Mouse (Mus musculus) left cerebral cortex, postnatal 14 days (tissue): ENCODE results near the gene Sdhc. TPM values are rescaled to one million over a fixed set of nuclear protein-coding genes. Genes with fewer than 3 reads are reported as not detected.
"Not testable (repeated sequence)": the region's sequence is repeated elsewhere in the genome, so short reads cannot be mapped to it uniquely, and the experiment has no call there.

ENCODE experiments used
- DNase-seq, 2 experiments: peaks; one replicate each; pipeline ENCODE4 v3.0.0; 2021 to 2022; ENCODE audit warnings: low spot score in 2 of 2, mixed read lengths in 1 of 2
- intact Hi-C: fragments of 180-260 bp; cut with DNase I; formaldehyde crosslinking; loops from one replicate; pipeline ENCODE4 v1.15.1; 2025
- total RNA-seq, 2 experiments: library from RNA; stranded (reverse); gene quantifications; 2 replicates each; pipeline ENCODE4 v1.2.3; 2021

Gene Sdhc
- total RNA-seq, 2 experiments from 2014 or later, result 211 to 216 TPM

DNA sequence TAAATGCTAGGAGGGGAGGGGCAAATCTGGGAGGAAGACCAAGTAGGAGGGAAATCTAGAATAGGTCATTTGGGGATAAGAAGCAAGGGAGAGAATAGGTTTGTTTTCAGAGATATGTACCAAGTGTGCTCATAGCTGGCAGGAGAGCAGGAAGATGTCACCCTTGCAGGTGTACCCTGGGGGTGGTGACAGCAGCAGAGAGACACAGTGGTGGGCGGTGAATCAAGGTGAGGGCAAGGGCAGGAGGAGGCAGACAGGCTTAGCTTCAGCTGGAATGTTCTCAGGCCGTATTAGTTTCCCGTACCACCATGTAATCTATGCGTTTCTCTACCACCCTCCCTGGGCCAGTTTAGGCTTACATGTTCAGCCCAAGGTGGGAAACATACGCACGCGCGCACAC lies 22.4 kb upstream of the Sdhc start:
- intact Hi-C loops, result no loop called here

DNA sequence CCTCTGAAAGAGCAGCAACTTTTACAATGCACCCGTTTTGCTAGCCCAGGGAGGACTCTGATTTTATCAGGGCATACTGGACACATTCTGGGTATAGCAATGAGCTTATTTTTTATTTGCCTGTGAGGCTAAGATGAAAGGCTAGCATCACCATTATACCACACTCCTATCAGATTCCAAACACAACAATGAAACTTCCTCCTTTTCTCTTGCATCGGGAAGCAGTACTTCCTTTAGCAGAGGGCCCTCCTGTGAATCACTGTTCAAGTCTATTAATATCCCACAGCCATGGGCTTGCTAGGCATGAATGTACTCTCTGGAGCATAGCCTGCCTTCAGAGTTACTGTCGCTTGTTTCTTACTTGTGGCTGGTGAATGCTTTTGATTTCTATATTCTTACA lies 20.7 kb upstream of the Sdhc start:
- intact Hi-C loops, result no loop called here
- DNase-seq, result no peak

More for the DNA sequence above, 22.4 kb upstream of the Sdhc start:
- DNase-seq, result no peak

DNA sequence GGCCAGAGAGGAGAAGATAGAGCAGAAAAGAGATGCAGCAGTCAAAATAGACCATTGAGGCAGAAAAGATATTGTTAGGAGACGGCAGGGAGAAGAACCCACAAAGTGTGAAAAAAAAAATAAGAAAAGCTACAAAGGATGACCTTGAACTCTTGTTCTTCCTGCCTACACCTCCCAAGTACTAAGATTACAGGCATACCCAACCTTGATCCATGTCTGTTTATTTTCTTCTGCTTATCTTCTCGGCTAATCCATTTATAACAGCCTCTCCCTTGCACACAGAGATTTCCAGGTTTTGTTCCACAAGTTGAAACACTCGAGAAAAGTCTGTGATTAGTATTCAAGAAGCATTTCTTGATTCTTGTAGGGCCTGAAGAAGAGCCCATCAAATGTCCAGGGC lies 19.5 kb upstream of the Sdhc start:
- no peak for DNase-seq
- intact Hi-C loops, result no loop called here

DNA sequence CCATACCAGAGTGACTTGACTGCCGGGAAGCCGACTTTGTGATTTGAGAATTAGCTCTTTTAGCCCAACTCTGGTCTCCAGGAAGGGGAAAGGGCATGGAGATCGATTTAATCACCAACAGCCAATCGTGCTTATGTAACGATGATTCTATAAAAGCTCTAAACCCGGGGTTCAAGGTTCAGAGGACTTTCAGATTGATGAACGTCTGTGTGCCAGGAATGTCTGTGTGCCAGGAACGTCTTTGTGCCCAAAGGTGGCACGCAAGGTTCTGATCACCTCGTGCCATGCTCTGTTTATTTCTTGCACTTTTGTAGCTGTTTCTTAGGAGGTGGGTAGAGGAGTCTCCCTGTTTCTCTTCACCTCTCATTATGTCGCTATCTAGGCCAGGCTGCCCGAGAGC lies 18.5 kb upstream of the Sdhc start:
- intact Hi-C loops, result no loop called here
- no peak for DNase-seq

DNA sequence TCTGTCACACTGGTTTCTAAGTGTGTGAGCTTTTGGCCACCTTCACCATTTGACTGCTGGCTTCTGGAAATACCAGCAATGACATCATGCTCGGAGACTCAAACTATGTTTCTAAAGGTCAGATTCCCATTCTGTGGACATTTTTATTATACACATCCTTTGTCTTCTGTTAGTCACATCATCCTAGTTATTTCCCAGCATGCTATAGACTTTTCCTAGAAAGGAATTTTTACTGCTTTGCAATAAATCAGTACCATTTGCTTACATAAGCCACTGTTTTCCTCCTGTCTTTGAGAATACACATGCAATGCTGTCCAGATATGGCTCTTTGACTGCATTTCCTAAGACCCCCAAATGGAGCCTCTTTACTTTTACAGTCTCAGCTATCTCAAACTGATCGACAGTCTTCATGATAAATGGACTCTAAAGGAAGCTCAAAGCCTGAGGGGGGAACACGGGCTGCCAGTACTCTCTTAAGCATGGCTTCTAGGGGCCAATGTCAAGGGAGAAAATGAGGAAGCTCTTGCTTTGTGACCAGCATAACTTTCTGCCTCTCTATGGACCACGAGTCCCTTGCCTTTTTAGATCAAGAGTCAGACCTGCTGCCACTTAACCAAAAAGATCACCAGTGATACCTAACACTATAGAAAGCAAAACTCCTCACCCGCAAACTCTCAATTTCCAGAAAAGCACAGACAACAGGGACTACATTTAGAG lies 15.4 kb upstream of the Sdhc start:
- DNase-seq, result no peak
- intact Hi-C loops, result no loop called here

DNA sequence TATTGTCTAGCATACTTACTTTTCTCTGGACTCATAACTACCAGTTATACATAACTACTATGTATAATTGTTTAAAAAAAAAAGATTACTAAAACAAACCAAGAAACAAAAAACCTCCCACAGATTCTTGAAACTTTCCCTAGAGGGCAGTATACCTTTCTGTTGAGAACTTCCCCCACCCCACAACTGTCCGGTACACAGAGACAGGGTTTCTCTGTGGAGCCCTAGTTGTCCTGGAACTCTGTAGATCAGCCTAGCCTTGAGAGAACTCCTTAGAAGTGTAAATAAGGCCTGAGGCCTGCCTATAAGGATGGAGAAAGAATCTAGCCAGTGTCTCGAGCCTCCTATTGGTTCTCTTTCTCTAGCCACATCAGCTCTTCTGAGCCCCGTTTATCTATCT lies 13.9 kb upstream of the Sdhc start:
- DNase-seq, result peak in 1 of 2 experiments; percentile 19
- intact Hi-C loops, result loop anchor here (5.0 kb wide), 1 partner anchor 58 kb away; the partner anchor contains the start of gene Tomm40l

DNA sequence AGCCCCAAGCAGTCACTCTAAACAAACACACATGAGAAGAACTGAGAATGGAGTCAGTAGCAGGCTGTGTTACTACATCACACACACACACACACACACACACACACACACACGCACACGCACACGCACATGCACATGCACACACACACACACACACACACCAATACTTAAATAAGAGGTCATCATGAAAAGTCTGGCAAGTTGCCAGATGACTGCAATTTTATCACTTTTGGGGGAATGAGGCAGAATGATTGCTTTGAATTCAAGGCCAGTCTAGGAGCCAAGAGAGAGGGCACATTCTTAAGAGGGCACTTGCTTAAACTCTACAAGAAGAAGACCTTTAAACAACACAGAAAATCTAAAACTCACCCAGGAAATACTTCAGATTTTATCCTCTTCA lies 12.1 kb upstream of the Sdhc start:
- intact Hi-C loops, result loop anchor here (5.0 kb wide), 1 partner anchor 60 kb away; the partner anchor contains the start of gene Tomm40l
- no peak for DNase-seq

DNA sequence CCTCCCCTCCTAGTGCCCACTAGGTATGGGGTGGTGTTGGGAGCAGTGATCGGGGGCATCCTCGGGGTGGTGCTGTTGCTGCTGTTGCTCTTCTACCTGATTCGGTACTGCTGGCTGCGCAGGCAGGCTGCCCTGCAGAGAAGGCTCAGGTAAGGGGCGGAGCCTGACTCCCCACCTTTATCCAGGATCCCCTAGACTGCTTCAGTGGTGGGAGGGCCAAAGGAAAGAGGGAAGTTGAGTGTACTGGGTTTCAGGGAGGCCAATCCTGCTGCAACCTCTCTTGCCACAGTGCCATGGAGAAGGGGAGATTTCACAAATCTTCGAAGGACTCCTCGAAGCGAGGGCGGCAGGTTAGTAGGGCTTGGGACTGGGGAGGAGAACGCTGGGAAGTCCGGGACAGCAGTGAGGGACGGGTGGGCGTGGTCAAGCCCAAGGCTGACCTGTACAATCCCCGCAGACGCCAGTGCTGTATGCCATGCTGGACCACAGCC lies 9.1 kb upstream of the Sdhc start:
- intact Hi-C loops, result no loop called here
- no peak for DNase-seq

DNA sequence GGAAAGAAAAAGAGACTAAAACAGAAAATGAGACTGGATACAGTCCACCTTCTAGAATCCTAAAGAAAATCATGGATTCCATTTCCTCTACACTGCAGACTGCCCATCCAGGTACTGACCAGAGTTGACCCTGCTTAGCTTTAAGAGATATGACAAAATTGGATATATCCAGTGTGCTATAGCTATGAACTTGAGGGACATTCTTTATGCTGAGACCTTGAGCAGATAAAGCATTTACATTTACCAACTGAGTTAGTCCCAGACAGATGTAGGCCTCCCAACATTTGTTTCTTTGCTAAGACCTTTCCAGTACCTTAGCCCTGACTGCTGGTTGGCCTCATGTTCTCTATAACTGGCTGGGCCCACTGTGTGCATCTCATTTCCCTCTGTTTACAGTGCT lies 7.6 kb upstream of the Sdhc start:
- intact Hi-C loops, result no loop called here

DNA sequence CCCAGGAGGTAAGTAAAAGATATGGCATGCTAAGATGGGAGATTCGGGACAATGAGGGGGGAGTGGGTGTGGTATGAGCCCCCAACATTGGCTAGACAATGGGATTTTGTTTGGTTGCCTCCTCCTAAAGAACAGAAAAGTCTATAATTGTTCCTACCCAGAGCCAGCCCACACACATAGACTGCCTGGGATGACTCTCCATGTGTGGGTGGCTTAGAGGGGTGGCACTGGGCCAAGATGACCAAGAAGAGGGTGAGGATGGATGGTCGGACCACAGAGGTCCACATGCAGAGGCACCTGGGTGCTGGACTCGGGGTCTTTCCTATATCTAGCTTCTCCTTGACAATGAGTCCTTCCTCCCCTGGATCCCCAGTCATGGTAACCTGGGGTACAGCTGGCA lies 6.2 kb upstream of the Sdhc start:
- intact Hi-C loops, result no loop called here
- DNase-seq, result no peak

More for the DNA sequence above, 7.6 kb upstream of the Sdhc start:
- DNase-seq, result no peak

DNA sequence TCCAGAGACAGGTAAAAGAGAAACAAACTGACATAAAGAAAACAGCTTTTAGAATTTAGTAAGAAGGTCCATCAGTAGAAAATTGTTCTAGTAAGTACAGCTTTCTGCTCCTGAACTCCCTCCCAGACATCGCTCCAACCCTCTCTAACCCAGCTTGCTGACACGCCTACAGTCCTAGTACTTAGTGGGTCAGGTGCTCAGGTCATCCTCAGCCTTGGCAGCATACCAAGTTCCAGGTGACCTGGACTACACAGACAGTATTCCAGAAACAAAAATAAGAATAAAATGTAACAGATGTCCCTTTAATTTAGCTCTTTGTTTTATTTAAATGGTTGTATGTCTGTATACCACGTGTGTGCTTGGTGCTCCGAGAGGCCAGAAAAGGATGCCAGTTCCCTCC lies 1.6 kb upstream of the Sdhc start:
- no peak for DNase-seq
- intact Hi-C loops, result no loop called here

DNA sequence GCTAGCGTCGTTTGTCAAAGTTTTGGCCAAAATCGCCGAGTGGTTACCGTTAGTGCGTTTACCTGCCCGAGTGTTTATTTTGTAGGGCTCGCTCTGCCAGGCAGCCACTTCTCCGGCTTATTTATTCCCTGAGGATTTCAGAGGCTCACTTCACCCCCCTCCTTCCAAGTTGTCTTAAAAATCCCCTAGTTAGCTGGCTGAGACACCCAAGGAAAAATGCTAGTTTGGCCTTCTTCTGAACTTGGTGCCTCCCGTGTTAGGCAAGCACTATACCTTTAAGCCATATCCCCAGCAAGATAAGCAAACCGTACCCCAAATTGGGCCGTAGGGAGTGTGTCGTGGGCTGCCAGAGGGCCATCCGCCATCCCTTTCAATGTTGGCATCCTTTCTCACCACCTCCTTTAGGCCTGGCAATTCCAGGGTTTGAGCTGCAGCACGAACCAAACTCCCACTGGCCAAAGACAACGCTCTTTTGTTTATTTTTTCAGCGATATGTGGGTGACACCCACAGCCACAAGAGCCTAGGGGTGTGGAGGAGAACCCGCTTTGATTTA lies 512 bp upstream of the Sdhc start:
- peak; percentile 18 to 27 for DNase-seq
- intact Hi-C loops, result no loop called here

DNA sequence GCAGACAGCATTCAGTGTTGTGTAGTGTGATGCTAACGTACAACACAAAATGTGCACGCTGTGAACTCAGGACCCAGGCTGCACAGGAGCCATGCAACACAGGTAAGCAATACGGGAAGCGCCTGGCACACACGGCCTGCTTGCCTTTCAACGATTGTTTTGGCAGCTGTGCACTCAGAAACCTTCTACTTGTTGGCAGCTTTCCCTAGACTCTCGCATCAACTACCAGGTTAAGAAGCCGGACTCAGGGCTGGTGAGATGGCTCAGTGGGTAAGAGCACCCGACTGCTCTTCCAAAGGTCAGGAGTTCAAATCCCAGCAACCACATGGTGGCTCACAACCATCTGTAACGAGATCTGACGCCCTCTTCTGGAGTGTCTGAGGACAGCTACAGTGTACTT lies 7.4 kb downstream of the Sdhc start:
- intact Hi-C loops, DNase-seq: not testable (repeated sequence)

DNA sequence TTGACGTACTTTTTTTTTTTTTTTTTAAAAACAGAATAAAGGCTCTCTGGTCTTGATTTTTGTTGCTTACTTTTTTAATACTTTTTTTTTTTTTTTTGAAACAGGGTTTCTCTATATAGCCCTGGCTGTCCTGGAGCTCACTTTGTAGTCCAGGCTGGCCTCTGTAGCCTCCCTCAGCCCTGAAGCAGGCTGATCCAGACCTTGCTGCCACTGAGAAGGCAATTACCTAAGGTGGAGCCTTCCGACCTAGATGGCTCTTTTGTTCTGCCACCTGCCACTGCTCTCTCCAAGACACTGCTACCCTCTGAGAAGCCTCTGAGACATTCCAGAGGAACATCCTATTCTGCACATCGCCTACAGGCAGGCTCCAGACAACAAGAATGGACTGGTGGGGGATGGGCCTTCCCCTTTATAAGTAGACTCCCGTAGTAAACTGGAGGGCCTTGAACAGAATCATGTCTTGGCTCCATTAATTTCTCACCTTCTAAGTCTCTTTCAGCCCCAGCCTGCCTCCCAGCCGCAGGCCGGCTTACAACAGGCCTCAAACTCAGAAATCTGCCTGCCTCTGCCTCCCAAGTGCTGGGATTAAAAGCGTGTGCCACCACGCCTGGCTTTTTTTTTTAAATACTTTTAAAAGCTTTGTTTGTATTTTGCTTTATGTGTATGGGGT lies 12.8 kb downstream of the Sdhc start:
- intact Hi-C loops, DNase-seq: not testable (repeated sequence)

DNA sequence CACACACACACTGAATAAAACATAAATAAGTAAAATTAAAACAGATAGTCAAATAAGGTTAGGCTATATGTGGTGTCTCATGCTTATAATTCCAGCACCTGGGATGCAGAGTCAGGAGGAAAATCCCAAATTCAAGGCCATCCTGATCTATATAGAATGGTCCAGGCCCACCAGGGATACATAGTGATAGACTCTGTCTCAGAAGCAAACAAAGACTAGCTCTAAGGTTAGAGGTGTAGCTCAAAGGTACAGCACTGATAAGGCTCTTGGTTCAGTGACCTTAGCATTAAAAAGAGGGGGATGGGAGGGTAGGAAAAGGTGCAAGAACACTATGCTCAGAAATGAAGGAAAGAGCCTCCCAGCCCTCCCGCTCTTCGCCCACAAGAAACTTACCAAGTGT lies 14.8 kb downstream of the Sdhc start:
- no peak for DNase-seq
- intact Hi-C loops, result no loop called here

DNA sequence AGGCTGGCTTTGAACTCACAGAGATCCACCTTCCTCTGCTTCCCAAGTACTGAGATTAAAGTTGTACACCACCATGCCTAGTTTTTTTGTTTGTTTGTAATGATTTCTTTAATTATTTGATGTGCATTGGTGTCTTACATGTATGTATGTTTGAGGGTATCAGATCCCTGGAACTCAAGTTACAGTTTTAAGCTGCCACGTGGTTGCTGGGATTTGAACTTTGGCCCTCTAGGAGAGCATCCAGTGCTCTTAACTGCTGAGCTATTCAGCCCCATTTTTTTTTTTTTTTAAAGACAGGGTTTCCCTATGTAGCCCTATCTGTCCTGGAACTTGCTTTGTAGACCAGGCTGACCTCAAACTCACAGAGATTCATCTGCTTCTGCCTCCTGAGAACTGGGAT lies 19.4 kb downstream of the Sdhc start:
- intact Hi-C loops, result no loop called here
- DNase-seq, result no peak

DNA sequence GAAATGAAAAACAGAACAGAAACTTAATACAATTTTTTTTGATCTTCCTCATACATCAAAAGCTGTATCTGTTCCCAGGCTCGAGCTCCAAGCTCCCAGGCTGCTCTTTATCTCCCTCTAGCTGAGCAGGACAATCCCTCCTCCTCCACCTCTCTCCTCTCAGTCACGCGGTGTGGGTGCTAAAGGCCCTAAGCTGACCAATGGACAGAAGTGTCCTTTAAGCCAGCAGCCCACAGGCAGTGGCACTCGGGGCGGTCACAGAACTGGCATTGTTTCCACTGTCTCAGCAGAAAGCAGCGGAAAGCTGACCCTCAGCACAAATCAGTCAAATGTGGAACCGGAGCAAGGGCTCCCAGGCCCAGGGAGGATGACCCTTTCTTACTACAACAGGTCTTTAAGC lies 21.2 kb downstream of the Sdhc start:
- peak; percentile 57 to 66 for DNase-seq
- intact Hi-C loops, result no loop called here

DNA sequence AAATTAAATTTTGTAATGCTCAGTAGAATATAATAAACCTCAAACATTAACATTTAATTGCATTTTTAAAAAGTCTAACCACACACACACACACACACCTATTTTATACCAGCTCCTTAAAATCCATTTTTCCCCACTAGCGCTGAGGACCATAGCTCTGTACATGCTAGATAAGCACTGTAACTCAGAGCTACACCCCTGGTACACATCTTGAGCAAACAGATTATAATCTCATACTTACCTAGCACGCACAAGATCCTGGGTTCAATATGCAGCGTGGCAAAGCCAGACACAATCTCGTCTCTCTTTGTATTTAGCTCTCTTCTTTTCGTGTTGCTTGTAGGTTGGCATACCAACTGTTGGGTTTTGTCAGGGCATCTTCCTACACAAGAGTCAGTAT lies 26.0 kb downstream of the Sdhc start:
- intact Hi-C loops, result no loop called here
- no peak for DNase-seq

DNA sequence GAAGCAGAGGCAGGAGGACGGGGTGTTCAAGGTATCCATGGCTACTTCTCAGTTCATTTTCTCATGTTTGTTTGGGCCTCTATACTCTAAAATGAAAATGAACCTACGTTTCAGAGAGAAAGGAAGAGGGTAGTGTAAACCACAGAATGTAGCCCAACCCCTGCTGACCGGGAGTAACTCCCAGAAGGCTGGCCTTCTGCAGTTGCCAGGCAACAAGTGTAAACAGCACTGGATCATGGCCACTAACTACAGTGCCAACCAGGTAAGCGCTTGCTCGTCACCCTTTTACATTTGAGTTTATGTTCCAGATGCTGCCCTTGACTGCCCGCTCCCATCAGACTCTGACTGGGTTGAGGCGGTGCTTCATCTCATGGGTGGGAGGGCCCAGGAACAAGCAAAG lies 27.5 kb downstream of the Sdhc start:
- no peak for DNase-seq
- intact Hi-C loops, result no loop called here

DNA sequence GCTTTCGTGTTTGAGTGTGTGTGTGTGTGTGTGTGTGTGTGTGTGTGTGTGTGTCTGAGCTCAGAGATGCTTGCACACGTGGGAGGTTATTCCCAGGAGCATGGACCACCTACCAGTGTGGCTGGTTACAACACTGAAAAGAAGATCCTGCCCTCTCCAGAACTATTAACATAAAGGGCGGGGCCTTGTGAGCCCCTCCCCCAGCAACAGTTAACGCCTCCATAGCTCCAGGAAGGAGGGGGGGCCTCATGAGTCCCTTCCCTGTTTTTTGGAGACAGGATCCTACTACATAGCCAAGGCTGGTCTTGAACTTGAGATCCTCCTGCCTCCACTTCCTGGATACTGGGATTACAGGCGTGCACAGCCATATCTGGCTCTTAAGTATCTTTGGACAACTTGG lies 28.6 kb downstream of the Sdhc start:
- no peak for DNase-seq
- intact Hi-C loops, result no loop called here

DNA sequence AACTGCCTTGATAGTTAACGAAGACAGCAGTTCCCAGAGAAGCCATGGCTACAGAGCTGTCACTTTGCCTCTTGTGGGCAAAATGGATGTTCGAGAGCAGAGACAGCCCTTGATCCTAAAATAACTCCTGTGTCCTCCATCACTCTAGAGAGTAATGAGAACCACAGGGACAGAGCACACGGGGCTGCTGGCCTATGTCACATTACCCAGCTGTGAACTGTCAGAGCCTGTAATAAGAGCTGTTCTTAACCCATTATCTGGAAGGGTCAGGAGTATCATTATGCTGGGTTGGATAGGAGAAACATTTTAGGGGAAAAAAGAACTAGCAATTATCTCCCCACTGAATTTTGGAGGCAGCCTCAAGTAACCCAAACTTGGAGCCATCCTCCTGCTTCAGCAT lies 29.5 kb downstream of the Sdhc start:
- no peak for DNase-seq
- intact Hi-C loops, result no loop called here
